In the genomic region with DNA sequence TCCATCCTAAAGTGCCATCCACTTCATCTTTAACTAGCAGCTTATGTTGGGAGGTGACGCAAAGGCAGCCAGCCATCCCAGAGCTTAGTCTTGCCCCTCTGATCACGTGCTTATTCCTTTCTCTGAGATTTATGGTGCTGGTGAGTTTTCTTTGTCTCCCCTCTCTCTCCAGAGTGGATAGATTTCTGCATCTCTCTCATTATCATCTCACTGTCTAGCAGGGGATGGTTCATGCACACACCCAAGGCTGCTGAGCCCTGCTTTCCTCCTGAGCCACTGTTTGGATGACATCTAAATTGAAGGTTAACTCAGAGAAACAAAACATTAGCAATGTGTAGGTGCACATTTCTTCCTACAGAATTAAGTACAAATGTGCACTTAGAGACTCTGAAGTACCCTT, we compare ENCODE assay signal across 25 mouse cellular contexts.
"Had no signal": no experiment of that assay in that cellular context is flagged by ENCODE, and none has a peak within 500 bp of the region (broad histone marks: within the 10 kb centered on the region; RNA-seq: fewer than 3 reads in every experiment).

No protein-coding gene starts in this region.

- DNase-seq: gastrocnemius, adult 2 months; gastrocnemius, postnatal 10 days; gastrocnemius, postnatal 25 days; heart, adult 18-20 months; heart, postnatal 10 days; heart, postnatal 4 days; kidney, adult 18-20 months; kidney, postnatal 25 days; kidney, postnatal 4 days; layer of hippocampus, postnatal 36 days; left cerebral cortex, postnatal 4 days had no signal

- H3K9ac ChIP-seq: heart, embryonic 12.5 days; hindbrain, embryonic 12.5 days; hindbrain, embryonic 14.5 days; intestine, embryonic 15.5 days; limb, embryonic 13.5 days; limb, embryonic 15.5 days; liver, embryonic 12.5 days; liver, embryonic 14.5 days had no signal

- H3K4me1 ChIP-seq: heart, embryonic 10.5 days; heart, embryonic 12.5 days; hindbrain, embryonic 10.5 days; hindbrain, embryonic 12.5 days; intestine, embryonic 15.5 days; limb, embryonic 13.5 days; limb, embryonic 15.5 days; liver, embryonic 12.5 days had no signal

- H3K4me2 ChIP-seq: heart, embryonic 12.5 days; hindbrain, embryonic 12.5 days; hindbrain, embryonic 14.5 days; intestine, embryonic 15.5 days; limb, embryonic 13.5 days; limb, embryonic 15.5 days; liver, embryonic 12.5 days had no signal

- H3K27ac ChIP-seq: gastrocnemius, adult 2 months; heart, embryonic 10.5 days; hindbrain, embryonic 10.5 days; hindbrain, embryonic 12.5 days; hindbrain, embryonic 14.5 days; intestine, embryonic 15.5 days; layer of hippocampus, adult 2 months; limb, embryonic 13.5 days; limb, embryonic 15.5 days; liver, embryonic 12.5 days; liver, embryonic 14.5 days had no signal

- ATAC-seq: hindbrain, embryonic 16.5 days; inflammation-experienced regulatory T-cells, adult 6 months; intestine, embryonic 15.5 days; intestine, postnatal 0 days; liver, embryonic 12.5 days had no signal

- H3K36me3 ChIP-seq: heart, embryonic 10.5 days; heart, embryonic 12.5 days; hindbrain, embryonic 10.5 days; hindbrain, embryonic 12.5 days; intestine, embryonic 15.5 days; limb, embryonic 13.5 days; limb, embryonic 15.5 days; liver, embryonic 12.5 days had no signal

- H3K4me3 ChIP-seq: gastrocnemius, adult 2 months; heart, embryonic 10.5 days; heart, embryonic 12.5 days; hindbrain, embryonic 10.5 days; hindbrain, embryonic 12.5 days; intestine, embryonic 15.5 days; layer of hippocampus, adult 2 months; limb, embryonic 13.5 days; limb, embryonic 15.5 days; liver, embryonic 12.5 days had no signal

- H3K9me3 ChIP-seq: heart, embryonic 10.5 days; heart, embryonic 12.5 days; hindbrain, embryonic 10.5 days; hindbrain, embryonic 12.5 days; intestine, embryonic 15.5 days; limb, embryonic 13.5 days; limb, embryonic 15.5 days; liver, embryonic 12.5 days had no signal

- H3K27me3 ChIP-seq: heart, embryonic 12.5 days; hindbrain, embryonic 12.5 days; intestine, embryonic 15.5 days; limb, embryonic 13.5 days; limb, embryonic 15.5 days; liver, embryonic 12.5 days had no signal
